Mouse (Mus musculus): ENCODE results near the gene Edc3.
"Not testable (repeated sequence)": the region's sequence is repeated elsewhere in the genome, so short reads cannot be mapped to it uniquely, and the experiment has no call there.

The Edc3 gene

DNA sequence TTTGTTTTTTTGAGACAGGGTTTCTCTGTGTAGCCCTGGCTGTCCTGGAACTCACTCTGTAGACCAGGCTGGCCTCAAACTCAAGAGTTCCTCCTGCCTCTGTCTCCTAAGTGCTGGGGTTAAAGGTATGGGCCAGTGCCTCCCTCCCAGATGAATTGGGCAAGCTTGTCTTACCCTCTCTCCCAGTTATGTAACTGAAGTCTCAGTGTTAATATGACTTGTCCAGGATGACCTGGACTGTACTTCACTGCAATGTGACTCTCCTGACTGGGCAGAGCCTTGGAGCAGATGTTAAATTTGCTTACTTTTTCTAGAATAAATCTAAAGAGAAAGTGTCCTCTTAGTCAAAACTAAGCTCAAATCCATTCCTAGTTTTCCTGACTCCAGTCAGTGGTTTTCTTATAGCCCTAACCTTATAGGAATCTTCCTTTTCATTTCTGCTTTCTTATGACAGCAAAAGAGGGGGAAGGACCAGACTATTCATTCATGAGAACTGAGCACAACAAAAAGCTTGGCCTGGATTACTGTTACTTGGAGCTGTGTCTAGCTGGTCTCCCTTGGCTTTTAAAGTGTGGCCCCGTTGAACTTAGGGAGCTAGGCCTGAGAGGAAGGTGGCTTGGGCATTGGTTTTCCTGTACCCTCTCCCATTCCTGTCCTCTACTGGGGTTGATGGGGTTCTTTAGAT, 9.7 kb upstream of the Edc3 start:
- in situ Hi-C loops (cut with MboI, MseI): no loop called here

DNA sequence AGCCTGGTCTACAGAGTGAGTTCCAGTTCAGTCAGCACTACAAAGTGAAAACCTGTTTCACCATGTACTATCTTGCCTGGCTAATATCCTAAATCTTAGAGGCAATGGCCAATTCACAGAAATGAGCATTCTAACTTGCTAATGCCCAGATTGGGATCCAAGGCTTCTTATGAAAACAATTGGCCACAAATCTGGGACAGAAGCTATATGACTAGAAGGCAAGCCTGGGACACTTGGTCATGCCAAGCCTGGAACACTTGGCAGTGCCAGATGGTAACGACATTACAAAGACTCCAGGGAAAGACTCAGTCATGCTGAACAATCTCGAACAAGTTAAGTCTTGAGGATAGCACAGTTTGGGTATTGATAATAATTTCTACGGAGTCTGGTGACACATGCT, 1.8 kb upstream of the Edc3 start:
- in situ Hi-C loops (cut with MboI, MseI): loop anchor here (5.0 kb wide), 2 partner anchors 44 to 56 kb away; no protein-coding TSS in a partner anchor

DNA sequence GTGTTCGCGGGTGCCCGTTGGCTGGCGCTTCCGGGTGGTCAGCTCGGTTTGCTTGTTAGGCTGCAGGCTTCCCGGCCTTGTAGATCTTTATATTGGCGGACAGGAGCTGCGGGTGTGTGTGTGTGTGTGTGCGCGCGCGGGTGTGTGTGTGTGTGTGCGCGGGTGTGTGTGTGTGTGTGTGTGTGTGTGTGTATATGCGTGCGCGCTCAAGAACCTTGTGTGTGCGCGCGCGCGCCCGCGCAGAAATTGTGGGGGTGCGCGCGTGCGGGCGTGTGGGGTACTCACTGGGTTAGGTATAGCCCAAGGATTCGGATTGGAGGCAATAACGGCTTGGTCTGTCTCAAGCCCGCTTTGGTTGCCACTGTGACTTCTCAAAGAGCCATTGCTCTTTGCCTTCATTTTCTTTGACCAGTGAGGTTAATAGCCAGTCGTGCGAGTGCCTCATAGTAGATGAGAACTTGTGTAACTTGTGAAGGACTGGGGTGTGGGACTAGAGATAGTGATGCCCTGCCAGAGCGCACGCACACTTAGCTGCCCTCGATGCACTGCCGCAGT, 457 bp downstream of the Edc3 start:
- in situ Hi-C loops (cut with MboI, MseI): loop anchor here (5.0 kb wide), 2 partner anchors 46 to 54 kb away; no protein-coding TSS in a partner anchor

DNA sequence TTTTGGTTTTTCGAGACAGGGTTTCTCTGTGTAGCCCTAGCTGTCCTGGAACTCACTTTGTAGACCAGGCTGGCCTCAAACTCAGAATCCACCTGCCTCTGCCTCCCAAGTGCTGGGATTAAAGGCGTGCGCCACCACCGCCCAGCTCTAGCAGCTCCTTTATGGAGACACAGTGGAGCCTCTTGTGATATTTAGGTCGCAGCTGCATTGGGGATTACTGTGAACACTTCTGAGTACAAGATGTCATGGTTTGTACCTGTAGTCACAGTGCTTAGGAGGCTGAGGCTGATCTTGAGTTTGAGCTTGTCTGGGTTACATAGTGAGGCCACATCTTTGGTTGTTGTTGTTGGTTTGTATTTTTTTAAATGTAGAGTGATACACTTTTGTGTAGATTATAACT, 1.9 kb downstream of the Edc3 start:
- in situ Hi-C loops (cut with MboI, MseI): not testable (repeated sequence)

DNA sequence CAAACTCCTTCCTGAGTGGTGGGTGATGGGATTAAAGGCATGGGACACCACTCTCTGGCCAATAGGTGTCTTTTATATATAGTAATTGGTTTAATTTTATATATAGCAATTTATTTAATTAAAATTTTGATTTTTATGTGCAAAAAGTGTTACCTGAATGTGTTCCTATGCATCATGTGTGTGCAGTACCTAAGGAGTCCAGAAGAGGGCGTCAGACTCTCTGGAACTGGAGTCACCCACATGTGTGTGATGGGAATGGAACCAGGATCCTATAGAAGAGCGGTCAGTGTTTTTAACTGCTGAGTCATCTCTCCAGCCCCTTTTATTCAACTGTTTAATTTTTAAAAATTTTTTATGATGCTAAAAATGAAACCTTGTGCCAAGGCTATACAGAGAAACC, 3.9 kb downstream of the Edc3 start:
- in situ Hi-C loops (cut with MboI, MseI): no loop called here

DNA sequence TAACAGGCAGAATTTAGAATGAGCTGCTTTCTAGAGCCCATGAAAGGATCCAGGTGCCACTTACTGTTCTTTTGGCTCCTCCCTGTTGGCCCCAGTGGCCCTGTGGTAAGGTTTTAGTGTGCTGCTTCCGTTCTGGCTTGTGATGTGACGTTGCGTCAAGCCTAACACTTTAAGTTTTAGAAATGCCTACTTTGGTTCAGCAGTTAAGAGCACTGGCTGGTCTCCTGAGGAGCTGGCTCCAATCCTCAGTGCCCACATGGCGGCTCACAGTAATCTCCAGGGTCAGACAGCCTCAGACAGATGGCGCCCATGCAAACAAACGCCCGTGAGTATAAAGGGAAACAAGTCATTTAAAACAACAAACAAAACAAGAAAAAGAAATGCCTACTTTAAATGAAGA, 10.1 kb downstream of the Edc3 start:
- in situ Hi-C loops (cut with MboI, MseI): no loop called here

DNA sequence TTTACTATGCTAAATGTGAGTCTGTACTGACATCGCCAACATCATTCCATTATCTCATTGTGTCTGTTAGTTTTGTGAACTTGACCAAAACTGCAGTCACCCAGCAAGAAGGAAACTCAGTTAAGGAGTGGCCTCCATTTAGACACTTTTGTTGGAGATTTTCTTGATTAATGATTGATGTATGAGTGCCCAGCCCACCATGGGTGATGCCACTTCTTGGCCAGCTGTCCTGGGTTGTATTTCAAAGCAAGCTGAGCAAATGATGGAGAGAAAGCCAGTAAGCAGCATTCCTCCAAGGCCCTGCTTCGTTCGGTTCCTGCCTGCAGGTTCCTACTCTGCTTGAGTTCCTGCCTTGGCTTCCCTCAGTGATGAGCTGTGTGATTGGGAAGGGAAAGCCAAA, 12.4 kb downstream of the Edc3 start:
- in situ Hi-C loops (cut with MboI, MseI): no loop called here

DNA sequence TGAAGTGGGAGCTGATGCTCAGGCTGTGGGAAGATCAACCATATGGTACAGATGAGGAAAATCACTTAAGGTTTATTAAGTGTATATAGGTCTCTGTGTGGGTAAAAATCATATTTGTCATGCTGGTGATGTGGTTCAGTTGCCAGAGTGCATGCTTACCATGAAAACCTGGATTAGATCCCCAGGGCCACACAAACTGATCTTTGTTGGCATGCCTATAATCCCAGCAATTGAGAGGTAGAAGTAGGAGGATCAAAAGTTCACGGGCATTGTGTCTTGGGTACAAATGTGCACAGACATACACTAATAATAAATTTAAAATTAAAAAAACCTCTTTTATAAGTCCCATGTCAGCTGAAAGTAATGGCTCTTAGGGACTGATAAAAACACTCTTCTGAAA, 14.0 kb downstream of the Edc3 start:
- in situ Hi-C loops (cut with MboI, MseI): no loop called here

DNA sequence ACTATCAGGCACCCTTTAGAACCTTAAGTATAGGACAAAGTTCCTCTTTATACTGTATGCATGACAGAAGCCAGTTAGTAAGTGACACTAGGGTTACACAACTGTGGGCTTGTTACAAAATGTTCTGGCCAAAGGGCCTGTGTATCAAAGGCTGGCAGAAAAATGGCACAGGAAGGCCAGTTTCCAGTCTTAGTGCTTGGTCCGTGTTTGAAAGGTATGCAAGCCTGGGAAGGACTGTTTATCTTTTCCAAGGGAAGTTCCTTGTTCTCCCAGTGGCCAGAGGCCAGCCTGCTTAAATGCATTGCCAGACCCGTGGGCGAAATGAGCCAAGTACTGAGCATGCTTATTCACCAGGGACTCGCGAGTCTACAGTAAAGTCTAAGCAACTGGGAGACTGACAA, 15.0 kb downstream of the Edc3 start:
- in situ Hi-C loops (cut with MboI, MseI): no loop called here

DNA sequence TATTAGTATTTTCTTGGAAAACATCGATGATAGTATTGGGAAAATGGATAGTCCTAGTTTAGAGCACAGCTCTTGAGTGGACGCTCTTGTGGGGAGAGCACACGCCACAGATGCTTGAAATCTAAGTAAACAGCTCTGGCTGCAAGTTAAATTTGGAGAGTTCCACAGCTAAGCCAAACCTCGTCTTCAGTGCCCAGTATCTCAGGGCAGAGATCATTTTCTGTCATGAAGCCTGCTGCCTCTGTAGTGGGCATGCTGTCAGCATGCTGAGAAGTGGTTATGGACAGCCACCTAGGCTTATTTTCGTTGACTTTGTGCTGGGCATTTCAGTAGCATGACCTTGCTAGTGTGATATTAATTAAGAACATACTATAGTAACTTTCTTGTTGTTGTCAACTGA, 15.5 kb downstream of the Edc3 start:
- in situ Hi-C loops (cut with MboI, MseI): no loop called here

DNA sequence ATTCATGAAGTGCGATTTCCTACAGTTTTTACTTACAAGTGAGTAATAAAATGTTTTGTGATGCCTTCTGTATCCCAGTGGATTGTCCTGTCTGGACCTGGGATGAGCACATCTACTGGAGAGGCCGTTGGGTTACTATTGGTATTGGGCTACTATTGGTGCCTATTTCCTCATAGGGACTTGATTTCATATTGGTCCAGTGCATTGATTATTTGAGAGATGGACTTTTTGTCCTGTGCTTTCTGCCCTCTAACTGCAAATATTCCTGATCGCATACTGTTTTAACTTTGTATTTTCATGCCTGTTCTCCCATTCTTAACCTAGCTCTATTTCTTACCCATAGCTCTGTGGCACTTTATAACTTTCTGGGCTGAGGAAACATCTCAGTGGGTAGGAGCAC, 16.4 kb downstream of the Edc3 start:
- in situ Hi-C loops (cut with MboI, MseI): no loop called here

DNA sequence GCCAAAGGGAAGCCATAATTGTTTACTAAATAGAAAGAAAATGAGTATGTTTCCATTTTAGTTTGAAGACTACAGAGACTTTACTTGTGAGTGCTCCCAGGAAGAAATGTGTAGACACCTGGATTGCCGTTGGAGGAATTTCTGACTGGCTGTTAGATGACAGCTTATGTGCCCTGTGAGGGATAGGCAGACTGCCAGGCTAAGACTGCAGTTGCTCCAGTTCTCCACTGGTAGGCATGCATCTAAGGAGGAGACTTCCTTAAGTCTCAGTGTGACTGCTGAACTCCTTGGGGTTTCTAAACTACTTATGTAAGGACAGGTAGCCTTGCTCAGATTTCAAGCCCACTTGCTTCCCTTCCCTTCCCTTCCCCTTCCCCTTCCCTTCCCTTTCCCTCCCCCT, 20.0 kb downstream of the Edc3 start:
- in situ Hi-C loops (cut with MboI, MseI): no loop called here

DNA sequence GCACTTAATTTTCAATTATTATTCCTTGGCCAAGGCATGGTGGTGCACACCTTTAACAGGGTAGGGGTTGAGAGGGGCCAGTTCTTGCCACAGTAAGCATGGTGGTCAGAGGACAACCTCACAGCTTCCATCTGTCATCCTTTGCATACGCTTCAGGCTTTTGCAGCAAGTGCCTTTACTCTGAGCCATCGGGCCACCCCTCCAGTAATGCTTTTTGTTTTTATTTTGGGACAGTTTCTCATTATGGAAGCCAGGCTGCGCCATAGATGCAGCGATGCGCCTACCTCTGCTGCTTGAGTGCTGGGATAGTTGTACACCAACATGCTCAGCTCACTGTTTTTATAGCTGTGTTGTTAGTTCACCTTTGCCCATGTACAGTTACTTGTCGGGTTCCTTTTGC, 25.3 kb downstream of the Edc3 start:
- in situ Hi-C loops (cut with MboI, MseI): no loop called here

DNA sequence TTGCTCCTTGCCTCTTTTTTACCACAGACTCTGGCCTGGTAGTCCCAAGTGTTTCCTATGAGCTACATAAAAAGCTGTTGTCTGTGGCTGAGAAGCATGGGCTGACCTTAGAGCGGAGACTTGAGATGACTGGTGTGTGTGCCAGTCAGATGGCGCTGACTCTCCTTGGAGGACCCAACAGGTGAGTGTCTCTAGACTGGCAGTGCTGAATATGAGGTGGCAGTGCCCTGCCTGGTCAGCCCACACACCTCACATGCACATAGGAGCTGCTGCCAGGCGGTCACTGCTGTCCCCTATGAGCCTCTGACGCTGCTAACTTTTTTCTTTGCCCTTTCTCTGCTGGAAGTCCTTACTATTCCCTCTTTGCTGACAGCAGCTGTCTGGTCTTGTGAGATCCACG, 31.5 kb downstream of the Edc3 start:
- in situ Hi-C loops (cut with MboI, MseI): loop anchor here (5.0 kb wide), 1 partner anchor 263 kb away; no protein-coding TSS in a partner anchor

DNA sequence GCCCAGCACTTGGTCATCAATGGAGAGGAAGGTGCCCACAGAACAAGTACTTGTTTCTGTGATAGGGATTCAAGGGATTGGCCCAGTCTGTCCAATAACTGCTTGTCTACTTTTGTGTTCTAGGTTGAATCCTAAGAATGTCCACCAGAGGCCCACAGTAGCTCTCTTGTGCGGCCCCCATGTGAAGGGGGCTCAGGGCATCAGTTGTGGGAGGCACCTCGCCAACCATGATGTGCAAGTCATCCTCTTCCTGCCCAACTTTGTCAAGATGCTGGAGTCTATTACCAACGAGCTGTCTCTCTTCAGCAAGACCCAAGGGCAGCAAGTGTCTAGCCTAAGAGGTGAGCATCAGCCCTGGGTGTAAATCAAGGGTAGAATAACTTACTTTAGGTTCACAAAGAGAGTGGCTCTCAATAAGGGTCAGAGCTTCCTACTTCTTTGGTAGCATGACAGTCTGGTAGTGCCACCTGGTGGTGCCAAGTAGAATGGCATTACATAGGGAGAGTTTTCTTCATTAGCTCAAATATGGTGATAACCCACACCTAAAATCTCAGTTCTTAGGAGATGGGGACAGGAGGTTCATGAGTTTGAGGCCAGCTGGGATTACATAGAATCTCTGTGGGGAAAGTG, 36.2 kb downstream of the Edc3 start:
- in situ Hi-C loops (cut with MboI, MseI): loop anchor here (5.0 kb wide), 2 partner anchors 82 to 267 kb away; no protein-coding TSS in a partner anchor

DNA sequence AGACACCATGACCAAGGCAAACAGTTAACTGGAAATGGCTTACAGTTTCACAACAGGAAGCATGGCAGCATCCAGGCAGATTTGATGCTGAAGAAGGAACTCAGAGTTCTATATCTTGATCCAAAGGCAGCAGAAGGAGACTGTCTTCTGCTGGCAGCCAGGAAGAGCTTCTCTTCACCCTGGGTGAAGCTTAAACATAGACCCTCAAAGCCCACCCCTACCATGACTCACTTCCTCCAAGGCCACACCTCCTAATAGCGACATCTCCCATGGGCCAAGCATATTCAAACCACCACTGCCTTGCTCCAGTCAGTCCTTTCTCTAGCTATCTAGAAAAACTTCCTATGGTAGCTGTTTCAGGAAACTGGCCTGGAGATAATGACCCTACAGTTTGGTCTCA, 38.7 kb downstream of the Edc3 start:
- in situ Hi-C loops (cut with MboI, MseI): loop anchor here (5.0 kb wide), 1 partner anchor 85 kb away; no protein-coding TSS in a partner anchor

DNA sequence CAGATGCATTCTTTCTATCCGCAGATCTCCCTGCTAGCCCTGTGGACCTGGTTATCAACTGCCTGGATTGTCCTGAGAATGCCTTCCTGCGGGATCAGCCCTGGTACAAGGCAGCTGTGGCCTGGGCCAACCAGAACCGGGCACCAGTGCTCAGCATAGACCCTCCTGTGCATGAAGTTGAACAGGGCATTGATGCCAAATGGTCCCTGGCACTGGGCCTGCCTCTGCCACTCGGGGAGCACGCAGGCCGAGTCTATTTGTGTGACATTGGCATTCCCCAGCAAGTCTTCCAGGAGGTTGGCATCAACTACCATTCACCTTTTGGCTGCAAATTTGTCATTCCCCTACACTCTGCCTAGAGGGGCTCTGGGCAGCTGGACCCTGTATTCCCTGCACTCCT, 39.8 kb downstream of the Edc3 start:
- in situ Hi-C loops (cut with MboI, MseI): loop anchor here (5.0 kb wide), 1 partner anchor 86 kb away; no protein-coding TSS in a partner anchor

DNA sequence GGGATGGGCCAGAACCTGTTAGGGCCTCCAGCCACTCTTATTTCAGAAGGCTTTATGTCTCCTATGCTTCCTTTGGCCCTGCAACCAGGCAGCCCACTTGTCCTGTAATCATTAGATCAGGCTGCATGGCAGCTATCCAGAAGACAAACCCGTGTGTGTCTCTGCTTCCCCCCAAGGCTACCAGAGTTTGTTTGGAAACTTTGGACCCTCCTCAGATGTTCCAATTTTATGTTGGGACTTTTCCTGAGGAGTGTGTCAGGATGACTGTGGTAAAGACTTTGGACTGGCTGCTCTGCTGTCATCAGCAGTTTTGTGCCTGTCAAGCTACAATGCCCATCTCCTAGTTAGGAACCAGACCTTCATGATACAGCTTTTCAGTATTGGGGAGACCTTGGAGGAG, 40.5 kb downstream of the Edc3 start:
- in situ Hi-C loops (cut with MboI, MseI): loop anchor here (5.0 kb wide), 1 partner anchor 87 kb away; no protein-coding TSS in a partner anchor

DNA sequence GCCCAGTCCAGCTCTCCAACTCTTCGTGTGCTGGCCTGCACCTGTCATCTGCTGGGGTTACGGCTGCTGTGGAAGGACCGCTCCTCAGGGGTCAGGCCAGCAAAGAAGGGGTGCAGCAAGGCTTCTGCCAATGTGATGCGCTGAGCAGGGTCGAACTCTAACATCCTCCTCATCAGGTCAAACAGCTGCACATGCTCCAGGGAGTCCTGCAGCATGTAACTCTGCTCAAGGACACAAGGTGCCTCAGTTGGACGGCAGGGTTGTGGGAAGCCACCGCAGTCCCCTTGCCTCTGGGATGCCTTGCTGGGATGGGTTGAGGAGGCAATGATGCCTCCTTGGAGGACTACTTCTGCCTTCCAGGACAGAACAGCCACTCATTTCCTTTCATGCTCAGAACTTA, 42.6 kb downstream of the Edc3 start:
- in situ Hi-C loops (cut with MboI, MseI): no loop called here

DNA sequence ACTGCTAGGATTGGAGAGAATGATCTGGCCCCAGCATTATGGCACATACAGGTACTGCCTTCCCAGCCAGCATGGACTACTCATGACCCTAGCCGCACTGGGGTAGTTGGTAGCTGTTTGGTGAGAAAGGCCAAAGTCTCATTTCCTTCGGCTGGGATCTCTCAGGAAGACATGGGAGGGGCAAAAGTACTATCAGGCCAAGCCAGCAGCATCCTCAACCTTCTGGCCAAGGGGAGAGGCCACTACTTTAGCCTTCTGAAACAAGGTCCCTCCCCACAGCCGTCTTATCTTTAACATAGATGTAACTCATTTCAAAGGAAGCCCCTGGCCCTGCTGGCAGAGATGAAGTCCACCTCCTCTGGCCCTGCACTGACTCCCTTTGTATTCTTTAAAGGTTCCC, 49.2 kb downstream of the Edc3 start:
- in situ Hi-C loops (cut with MboI, MseI): no loop called here

DNA sequence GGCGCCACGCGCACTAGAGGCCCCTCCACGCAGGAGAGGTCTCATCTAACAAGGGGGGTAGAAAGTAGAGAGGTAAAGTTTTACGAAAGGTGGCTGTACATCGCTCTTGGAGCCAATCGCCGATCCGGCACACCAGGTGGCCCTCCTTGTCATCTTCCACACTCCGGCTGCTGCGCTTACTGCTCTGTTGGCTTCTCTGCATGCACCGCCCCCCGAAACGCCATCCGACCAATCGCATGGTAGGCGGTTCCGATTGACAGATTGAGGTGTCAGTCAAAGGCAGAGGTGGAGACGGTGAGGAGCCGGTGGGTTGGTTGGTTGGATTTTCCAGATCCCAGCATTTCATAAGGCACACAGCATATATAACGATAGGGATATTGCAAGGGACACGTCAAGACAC, 50.2 kb downstream of the Edc3 start:
- in situ Hi-C loops (cut with MboI, MseI): no loop called here

DNA sequence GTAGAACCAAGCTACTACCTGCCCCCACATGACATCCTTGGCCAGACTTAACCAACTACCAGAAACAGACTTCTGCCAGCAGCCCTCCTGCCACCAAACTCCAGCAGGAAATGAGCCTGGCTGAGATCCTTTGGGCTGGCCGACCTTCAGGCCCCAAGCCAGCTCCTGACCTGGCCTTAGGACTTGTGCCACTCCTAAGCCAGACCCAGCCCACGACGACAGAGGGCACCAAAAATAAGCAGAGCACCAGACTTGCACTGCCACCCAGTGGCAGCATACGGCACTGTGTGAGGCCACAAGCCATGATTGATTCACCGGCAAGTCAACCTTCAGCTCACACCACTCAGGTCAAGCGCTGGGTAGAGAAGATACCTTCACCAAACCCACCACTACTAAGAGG, 50.9 kb downstream of the Edc3 start:
- in situ Hi-C loops (cut with MboI, MseI): no loop called here
